Mouse (Mus musculus) CH12.LX (cell line): ENCODE measurements around the gene Olfml3. TPM values are rescaled to one million over a fixed set of nuclear protein-coding genes. Genes with fewer than 3 reads are reported as not detected.

Source experiments
- DNase-seq: peaks from one replicate; pipeline ENCODE4 v3.0.0-alpha.2; 2013; ENCODE audit errors: extremely low read depth
- H3K27ac ChIP-seq: 2 replicates; pipeline ENCODE4 v1.5.1; 2012; ENCODE audit warnings: low read depth, mild to moderate bottlenecking, control low read depth, moderate library complexity; ENCODE audit not compliant: insufficient read depth
- H3K27me3 ChIP-seq: replicated peaks from 2 replicates; pipeline ENCODE3; 2012; ENCODE audit warnings: inconsistent platforms
- H3K36me3 ChIP-seq, 2 experiments: replicated peaks in 1 of 2; 2 replicates each; pipeline versions ENCODE3 to v1.6.1; 2012; ENCODE audit warnings: inconsistent platforms in 1 of 2, low read length in 1 of 2, mild to moderate bottlenecking in 1 of 2, mixed read lengths in 1 of 2, moderate library complexity in 1 of 2; ENCODE audit not compliant: control insufficient read depth in 1 of 2, insufficient read depth in 1 of 2
- H3K4me1 ChIP-seq, 2 experiments: 2 replicates each; pipeline ENCODE4 v1.6.1; 2012; ENCODE audit warnings: inconsistent platforms in 1 of 2, moderate library complexity in 1 of 2; ENCODE audit not compliant: insufficient read depth in 2 of 2, control insufficient read depth in 1 of 2
- H3K4me2 ChIP-seq: 2 replicates; pipeline ENCODE4 v1.6.1; 2012; ENCODE audit warnings: low read depth, mild to moderate bottlenecking, control low read depth; ENCODE audit not compliant: poor library complexity, insufficient read depth, severe bottlenecking
- H3K4me3 ChIP-seq, 3 experiments: fragments of 150-350 bp in 1 of 3; sonication (generic) in 1 of 3; replicated peaks in 1 of 3; 2 replicates each; pipeline versions ENCODE3 to v1.5.1; 2011 to 2012; ENCODE audit warnings: low read depth in 2 of 3, low read length in 2 of 3, mild to moderate bottlenecking in 2 of 3, moderate library complexity in 2 of 3, control low read depth in 1 of 3, improper control_type of control experiment in 1 of 3, inconsistent platforms in 1 of 3, mixed read lengths in 1 of 3; ENCODE audit not compliant: poor library complexity in 1 of 3
- H3K79me2 ChIP-seq: replicated peaks from 2 replicates; pipeline ENCODE4 v1.6.1; 2012; ENCODE audit warnings: mild to moderate bottlenecking, moderate library complexity; ENCODE audit not compliant: control insufficient read depth, poor library complexity, insufficient read depth, severe bottlenecking; ENCODE audit errors: extremely low read depth
- H3K9ac ChIP-seq: 2 replicates; pipeline ENCODE4 v1.6.1; 2012; ENCODE audit warnings: low read depth, mild to moderate bottlenecking, control low read depth, moderate library complexity; ENCODE audit not compliant: insufficient read depth
- H3K9me3 ChIP-seq: replicated peaks from 2 replicates; pipeline ENCODE3; 2012; ENCODE audit warnings: low read length, inconsistent platforms, mixed read lengths
- BHLHE40 ChIP-seq: IDR thresholded peaks from 2 replicates; pipeline ENCODE4 v1.6.1; 2011; ENCODE audit warnings: mild to moderate bottlenecking, low read depth, low read length, improper control_type of control experiment
- CHD1 ChIP-seq: IDR thresholded peaks from 2 replicates; pipeline ENCODE4 v1.6.1; 2012; ENCODE audit warnings: low read depth, low read length, improper control_type of control experiment, inconsistent platforms
- CTCF ChIP-seq, 2 experiments: IDR thresholded peaks in 1 of 2; conservative IDR thresholded peaks in 1 of 2; 2 replicates each; pipeline ENCODE4 v1.5.1; 2011 to 2012; ENCODE audit warnings: low read depth in 2 of 2, low read length in 2 of 2, improper control_type of control experiment in 1 of 2, inconsistent platforms in 1 of 2, mild to moderate bottlenecking in 1 of 2, moderate library complexity in 1 of 2
- ELF1 ChIP-seq: IDR thresholded peaks from 2 replicates; pipeline ENCODE4 v1.6.1; 2014; ENCODE audit warnings: low read depth, mild to moderate bottlenecking, inconsistent platforms, low read length, improper control_type of control experiment
- EP300 ChIP-seq: IDR thresholded peaks from 2 replicates; pipeline ENCODE4 v1.6.1; 2011; ENCODE audit warnings: low read length, improper control_type of control experiment
- ETS1 ChIP-seq: conservative IDR thresholded peaks from 2 replicates; pipeline ENCODE4 v1.6.1; 2012; ENCODE audit warnings: low read depth, mild to moderate bottlenecking, inconsistent platforms, low read length, improper control_type of control experiment, moderate library complexity
- GABPA ChIP-seq: IDR thresholded peaks from 2 replicates; pipeline ENCODE4 v1.6.1; 2012; ENCODE audit warnings: low read depth, low read length, improper control_type of control experiment, inconsistent platforms; ENCODE audit not compliant: insufficient replicate concordance
- HCFC1 ChIP-seq: IDR thresholded peaks from 2 replicates; pipeline ENCODE4 v1.6.1; 2012; ENCODE audit warnings: low read depth, mild to moderate bottlenecking, inconsistent platforms, low read length, improper control_type of control experiment
- IRF4 ChIP-seq: IDR thresholded peaks from 2 replicates; pipeline ENCODE4 v1.6.1; 2014; ENCODE audit warnings: low read depth, mild to moderate bottlenecking, inconsistent platforms, low read length, improper control_type of control experiment
- JUN ChIP-seq: IDR thresholded peaks from 2 replicates; pipeline ENCODE4 v1.6.1; 2011; ENCODE audit warnings: low read depth, mild to moderate bottlenecking, low read length, improper control_type of control experiment, moderate library complexity; ENCODE audit not compliant: insufficient read depth
- JUND ChIP-seq: conservative IDR thresholded peaks from 2 replicates; pipeline ENCODE4 v1.6.1; 2011; ENCODE audit warnings: low read depth, low read length, improper control_type of control experiment
- KAT2A ChIP-seq: IDR thresholded peaks from 2 replicates; pipeline ENCODE4 v1.6.1; 2012; ENCODE audit warnings: low read length, improper control_type of control experiment, inconsistent platforms; ENCODE audit not compliant: insufficient replicate concordance
- MAFK ChIP-seq: IDR thresholded peaks from 2 replicates; pipeline ENCODE4 v1.6.1; 2011; ENCODE audit warnings: low read length, improper control_type of control experiment; ENCODE audit not compliant: insufficient replicate concordance
- MEF2A ChIP-seq: IDR thresholded peaks from 2 replicates; pipeline ENCODE4 v1.6.1; 2014; ENCODE audit warnings: low read depth, mild to moderate bottlenecking, inconsistent platforms, low read length, improper control_type of control experiment, borderline replicate concordance
- MXI1 ChIP-seq: IDR thresholded peaks from 2 replicates; pipeline ENCODE4 v1.6.1; 2011; ENCODE audit warnings: mild to moderate bottlenecking, low read depth, low read length, improper control_type of control experiment
- NELFE ChIP-seq: IDR thresholded peaks from 2 replicates; pipeline ENCODE4 v1.6.1; 2011; ENCODE audit warnings: low read depth, low read length, improper control_type of control experiment
- NRF1 ChIP-seq: IDR thresholded peaks from 2 replicates; pipeline ENCODE4 v1.6.1; 2014; ENCODE audit warnings: low read depth, mild to moderate bottlenecking, inconsistent platforms, low read length, improper control_type of control experiment, moderate library complexity
- POLR2A ChIP-seq: IDR thresholded peaks from 2 replicates; pipeline ENCODE4 v1.6.1; 2011; ENCODE audit warnings: low read depth, mild to moderate bottlenecking, improper control_type of control experiment, low read length
- POLR2AphosphoS2 ChIP-seq: IDR thresholded peaks from 2 replicates; pipeline ENCODE4 v1.6.1; 2011; ENCODE audit warnings: low read depth, low read length, improper control_type of control experiment
- RCOR1 ChIP-seq: conservative IDR thresholded peaks from 2 replicates; pipeline ENCODE4 v1.6.1; 2012; ENCODE audit warnings: low read depth, mild to moderate bottlenecking, inconsistent platforms, low read length, improper control_type of control experiment
- SMC3 ChIP-seq: IDR thresholded peaks from 2 replicates; pipeline ENCODE4 v1.6.1; 2011; ENCODE audit warnings: low read depth, low read length, improper control_type of control experiment
- TBP ChIP-seq: conservative IDR thresholded peaks from 2 replicates; pipeline ENCODE4 v1.6.1; 2011; ENCODE audit warnings: low read depth, low read length, improper control_type of control experiment
- TCF12 ChIP-seq: IDR thresholded peaks from 2 replicates; pipeline ENCODE4 v1.6.1; 2014; ENCODE audit warnings: low read depth, mild to moderate bottlenecking, inconsistent platforms, low read length, improper control_type of control experiment
- USF1 ChIP-seq: IDR thresholded peaks from 2 replicates; pipeline ENCODE4 v1.6.1; 2014; ENCODE audit warnings: low read depth, mild to moderate bottlenecking, inconsistent platforms, low read length, improper control_type of control experiment
- USF2 ChIP-seq: conservative IDR thresholded peaks from 2 replicates; pipeline ENCODE4 v1.6.1; 2011; ENCODE audit warnings: low read depth, low read length, improper control_type of control experiment
- ZNF384 ChIP-seq: IDR thresholded peaks from 2 replicates; pipeline ENCODE4 v1.6.1; 2012; ENCODE audit warnings: low read depth, low read length, improper control_type of control experiment, inconsistent platforms
- dilution Hi-C: fragments of 300-500 bp; cut with MboI; formaldehyde crosslinking; loops from 2 replicates; pipeline ENCODE4 v1.14.3; 2020; ENCODE audit warnings: low sequenced_read_pairs; ENCODE audit not compliant: extremely low pct_unique_long_range_greater_than_20kb, extremely low pct_ligation_motif_present
- in situ Hi-C: fragments of 300-500 bp; cut with MboI; formaldehyde crosslinking; loops from 3 replicates; pipeline ENCODE4 v1.14.3; 2019; ENCODE audit warnings: low sequenced_read_pairs, low pct_ligation_motif_present, low pct_unique_long_range_greater_than_20kb, mixed read lengths
- polyA plus RNA-seq: library from polyadenylated mRNA; unstranded; fragments of >175 nt; gene quantifications from 2 replicates; pipeline ENCODE4 v1.2.1, GENCODE M21; 2012; ENCODE audit warnings: low read depth; ENCODE audit not compliant: insufficient read length
- total RNA-seq, 2 experiments: library from RNA; depleted of rRNA; stranded (reverse); fragments of 300-350 nt in 1 of 2; fragments of >200 nt in 1 of 2; gene quantifications; 2 replicates each; pipeline ENCODE4 v1.2.3; 2012 to 2014

Olfml3 gene
- total and polyA plus RNA-seq, 3 experiments = 14.0 to 33.3 (median 19.7) TPM

DNA sequence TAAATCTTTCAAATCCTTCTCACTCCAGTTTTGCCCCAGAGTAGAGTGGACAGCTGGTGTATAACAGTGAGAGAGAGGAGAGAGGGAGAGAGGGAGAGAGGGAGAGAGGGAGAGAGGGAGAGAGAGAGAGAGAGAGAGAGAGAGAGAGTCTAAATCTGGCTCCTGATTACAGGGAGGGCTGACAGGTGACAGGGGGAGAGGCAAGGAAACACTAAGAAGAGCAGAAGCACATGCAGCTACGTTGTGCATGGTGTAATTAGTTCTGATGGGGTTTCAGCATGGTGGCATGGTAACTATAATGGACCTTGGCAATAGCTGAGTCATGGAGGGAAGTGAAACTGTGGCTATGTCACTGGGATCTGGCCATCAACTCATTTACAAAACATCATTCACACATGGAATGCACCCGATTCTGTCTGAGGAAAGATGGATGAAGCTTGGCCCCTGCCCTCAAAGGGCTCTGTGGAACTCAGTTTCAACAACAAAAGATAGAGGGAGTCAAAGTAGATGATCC lies 9.9 kb downstream of the Olfml3 start:
- Histone ChIP-seq H3K4me3 (no peak overlapping the region), H3K4me1 (peaks cover 11 to 51% of the 10 kb centered on the region in 2 experiments; a peak in 3 of 4 replicates), H3K4me2 (no peak overlapping the region), H3K27ac (no peak overlapping the region), H3K27me3 (no peaks in the 10 kb centered on the region), H3K9ac (no peak overlapping the region), H3K79me2 (no peaks in the 10 kb centered on the region), H3K9me3 (no peaks in the 10 kb centered on the region), H3K36me3 (peaks cover 0 to 2% of the 10 kb centered on the region in 2 experiments)
- dilution Hi-C loops (no loop called here), in situ Hi-C loops (no loop called here)
- peak; percentile 56 for DNase-seq
- TF ChIP-seq CHD1 (no peak), GABPA (no peak), BHLHE40 (peak; percentile 22; the same call in 1 of the 2 replicates), TBP (no peak), NELFE (no peak), JUND (peak; percentile 28; the same call in 1 of the 2 replicates), JUN (0 out of 2 replicates have a peak, but pooled peaks have one; percentile 19), MXI1 (no peak), MAFK (no peak), SMC3 (no peak), POLR2A (no peak), HCFC1 (no peak), EP300 (peak; percentile 52; the same call in 1 of the 2 replicates), RCOR1 (no peak), USF1 (no peak), IRF4 (peak; percentile 49; the same call in 1 of the 2 replicates), NRF1 (no peak), ELF1 (no peak), KAT2A (no peak), ETS1 (no peak), MEF2A (no peak)

DNA sequence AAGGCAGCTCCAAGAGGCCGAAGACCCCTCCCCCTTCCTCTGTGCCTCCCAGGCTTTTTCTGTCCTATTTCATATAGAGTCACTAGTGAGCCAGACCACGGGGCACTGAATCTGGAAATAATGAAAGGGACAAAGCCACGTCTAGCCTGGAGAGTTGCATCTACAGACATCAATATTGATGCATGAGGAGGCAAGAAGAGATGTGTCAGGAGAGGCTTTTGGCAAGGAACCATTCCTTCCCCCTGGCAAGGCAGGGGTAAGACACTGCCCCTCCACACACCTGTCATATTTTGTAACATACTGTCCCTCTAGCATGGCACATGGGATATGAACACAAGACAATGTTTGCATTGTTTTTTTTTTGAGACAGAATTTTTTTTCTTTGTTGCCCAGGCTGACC lies 11.2 kb downstream of the Olfml3 start:
- dilution Hi-C loops (no loop called here), in situ Hi-C loops (no loop called here)
- Histone ChIP-seq H3K4me2 (no peak overlapping the region), H3K27me3 (no peaks in the 10 kb centered on the region), H3K4me3 (no peak overlapping the region), H3K27ac (no peak overlapping the region), H3K36me3 (no peaks in the 10 kb centered on the region), H3K79me2 (no peaks in the 10 kb centered on the region), H3K9ac (no peak overlapping the region), H3K9me3 (no peaks in the 10 kb centered on the region), H3K4me1 (peaks cover 11 to 41% of the 10 kb centered on the region in 2 experiments; a peak in 3 of 4 replicates)
- TF ChIP-seq NELFE (no peak), IRF4 (no peak), ZNF384 (no peak), RCOR1 (no peak), CTCF (conservative IDR thresholded peaks at IDR 0.05 in 1 of 2, IDR thresholded peaks at IDR 0.05 in 1 of 2; ENCODE audit: low read depth in 2 of 2, low read length in 2 of 2) (no peak), KAT2A (no peak), MAFK (no peak), TCF12 (no peak), USF2 (no peak), BHLHE40 (no peak), ELF1 (no peak), POLR2AphosphoS2 (no peak)
- no peak for DNase-seq
